Mouse (Mus musculus) lung, postnatal 0 days (tissue): ENCODE measurements at regions not wholly inside any gene's neighbourhood (a gene's known extent, or its start where the extent isn't known, plus 50 kb on each side); places are given as distances from the start of the nearest gene placed in this dataset.

Experiments
- ATAC-seq: fragments of 200-750 bp; cut with Nextera tagmentation; 2 replicates; pipeline ENCODE4 v1.8.0; 2017; ENCODE audit warnings: moderate library complexity
- DNase-seq: peaks from one replicate; pipeline ENCODE4 v3.0.0-alpha.2; 2016; ENCODE audit warnings: low spot score
- H3K27ac ChIP-seq: fragments of 300-500 bp; sonication (generic); 2 replicates; pipeline ENCODE4 v1.5.1; 2014; ENCODE audit warnings: antibody characterized with exemption, mild to moderate bottlenecking, low read length, mixed read lengths
- H3K27me3 ChIP-seq: fragments of 300-500 bp; sonication (generic); replicated peaks from 2 replicates; pipeline ENCODE4 v1.6.1; 2014; ENCODE audit warnings: low read length, mixed read lengths; ENCODE audit not compliant: insufficient read depth
- H3K36me3 ChIP-seq: fragments of 300-500 bp; sonication (generic); 2 replicates; pipeline ENCODE4 v1.6.1; 2014; ENCODE audit warnings: low read length, mixed read lengths; ENCODE audit not compliant: insufficient read depth
- H3K4me1 ChIP-seq: fragments of 300-500 bp; sonication (generic); 2 replicates; pipeline ENCODE4 v1.6.1; 2014; ENCODE audit warnings: antibody characterized with exemption, low read depth, low read length, mixed read lengths; ENCODE audit not compliant: insufficient read depth
- H3K4me2 ChIP-seq: fragments of 300-500 bp; sonication (generic); replicated peaks from 2 replicates; pipeline ENCODE4 v1.6.1; 2014; ENCODE audit warnings: low read depth, mild to moderate bottlenecking, low read length, moderate library complexity, mixed read lengths
- H3K4me3 ChIP-seq: fragments of 300-500 bp; sonication (generic); 2 replicates; pipeline ENCODE4 v1.5.1; 2014; ENCODE audit warnings: low read depth, low read length
- H3K9ac ChIP-seq: fragments of 300-500 bp; sonication (generic); replicated peaks from 2 replicates; pipeline ENCODE4 v1.6.1; 2014; ENCODE audit warnings: low read depth, mild to moderate bottlenecking
- H3K9me3 ChIP-seq: fragments of 300-500 bp; sonication (generic); 2 replicates; pipeline ENCODE4 v1.6.1; 2016; ENCODE audit warnings: low read length, mixed read lengths
- CTCF ChIP-seq: IDR thresholded peaks from 2 replicates; pipeline ENCODE4 v1.5.1; 2016; ENCODE audit warnings: antibody characterized with exemption, mild to moderate bottlenecking
- EP300 ChIP-seq: IDR thresholded peaks from 2 replicates; pipeline ENCODE4 v1.6.1; 2016; ENCODE audit warnings: antibody characterized with exemption, mild to moderate bottlenecking, control low read depth
- WGBS: fragments of 180-500 bp; shearing (Covaris S2); extraction: QIAGEN DNeasy Blood & Tissue Kit; methylation state at CpG from one replicate; pipeline ENCODE4 v1.1.7; 2014; 5-methylcytosine and 5-hydroxymethylcytosine counted together

DNA sequence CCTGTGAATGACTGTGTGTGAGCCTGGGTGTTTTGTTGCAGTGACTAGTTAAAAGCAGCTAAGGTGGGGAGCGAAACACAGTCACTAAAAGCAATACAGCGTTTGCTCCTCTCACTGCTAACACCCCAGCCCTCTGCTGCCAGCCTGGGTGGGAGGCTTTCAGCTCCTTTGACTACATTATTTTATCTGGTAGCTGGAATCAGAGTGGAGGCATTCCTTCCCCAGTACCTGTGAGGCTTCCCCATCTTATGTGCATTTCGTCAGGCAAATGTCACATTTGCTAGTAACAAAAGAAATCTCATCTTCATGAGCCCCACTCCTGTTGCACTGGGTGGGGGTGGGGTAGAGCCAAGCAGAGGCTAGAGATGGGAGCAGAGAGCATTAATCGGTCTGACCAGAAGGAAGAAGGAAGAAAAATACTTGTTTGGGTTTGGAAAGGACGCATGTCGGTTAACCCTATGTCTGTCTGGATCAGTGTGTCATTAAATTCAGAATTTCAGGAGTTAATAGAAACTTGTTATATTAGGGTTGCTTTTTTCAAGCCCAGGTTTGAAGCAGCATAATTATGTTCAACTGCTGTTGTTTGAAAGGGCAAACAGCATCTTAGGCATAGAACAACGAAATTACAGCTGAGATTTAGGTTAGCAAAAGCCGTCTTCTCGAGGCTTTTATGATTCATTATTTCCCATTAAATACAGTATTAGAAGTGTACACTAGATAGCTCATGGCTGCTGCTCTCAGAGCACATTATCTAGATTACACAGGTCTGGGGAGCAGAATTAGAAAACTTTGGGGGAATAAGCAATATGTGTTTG lies 269.3 kb downstream of the Meis1 start:
- Histone ChIP-seq H3K27ac (no peak overlapping the region), H3K27me3 (no peaks in the 10 kb centered on the region), H3K4me2 (no peak overlapping the region), H3K9ac (no peak overlapping the region), H3K36me3 (no peaks in the 10 kb centered on the region), H3K4me3 (no peak overlapping the region), H3K9me3 (no peaks in the 10 kb centered on the region), H3K4me1 (peaks cover 5% of the 10 kb centered on the region; the same call in 1 of the 2 replicates)
- WGBS = 65% methylated on average over 9 of the region's 9 CpGs
- DNase-seq (no peak), ATAC-seq (no peak)
- no peak for TF ChIP-seq CTCF
- TF ChIP-seq EP300 = no peak

DNA sequence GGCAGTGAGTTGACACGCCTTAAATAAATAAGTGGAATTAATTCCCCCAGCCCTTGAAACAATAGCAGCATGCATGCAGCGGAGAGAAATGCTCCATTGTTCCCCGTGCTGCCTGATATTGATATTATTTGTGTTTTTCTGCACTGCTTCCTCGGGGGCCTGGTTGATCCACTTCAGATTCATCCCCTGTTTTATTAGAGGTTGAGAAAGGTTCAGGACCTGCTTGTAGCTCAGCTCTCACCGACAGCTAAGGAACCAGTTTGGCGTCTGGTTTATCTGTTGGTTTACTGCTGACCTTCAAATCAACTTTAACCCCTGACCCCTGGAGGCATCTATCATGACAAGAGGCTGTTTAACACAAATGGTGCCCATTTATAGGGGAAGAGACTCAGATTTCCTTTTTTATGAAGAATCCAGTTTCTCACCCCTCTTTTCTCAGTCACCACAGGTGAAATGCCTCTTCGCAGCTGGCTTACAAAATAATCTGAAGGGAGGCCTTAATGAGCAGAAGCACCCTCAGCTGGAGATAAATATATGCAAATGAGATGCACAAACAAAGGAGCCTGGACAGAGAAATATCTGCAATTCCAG lies 270.8 kb downstream of the Meis1 start:
- ATAC-seq (no peak), DNase-seq (no peak)
- no peaks in the 10 kb centered on the region for H3K36me3 ChIP-seq
- WGBS = 37% methylated on average over 7 of the region's 7 CpGs
- H3K9ac ChIP-seq = no peak overlapping the region
- no peak overlapping the region for H3K4me3 ChIP-seq
- no peaks in the 10 kb centered on the region for H3K4me1 ChIP-seq
- no peaks in the 10 kb centered on the region for H3K27me3 ChIP-seq
- H3K4me2 ChIP-seq = no peak overlapping the region
- no peak overlapping the region for H3K27ac ChIP-seq
- H3K9me3 ChIP-seq = no peaks in the 10 kb centered on the region
- TF ChIP-seq EP300 (no peak), CTCF (no peak)

DNA sequence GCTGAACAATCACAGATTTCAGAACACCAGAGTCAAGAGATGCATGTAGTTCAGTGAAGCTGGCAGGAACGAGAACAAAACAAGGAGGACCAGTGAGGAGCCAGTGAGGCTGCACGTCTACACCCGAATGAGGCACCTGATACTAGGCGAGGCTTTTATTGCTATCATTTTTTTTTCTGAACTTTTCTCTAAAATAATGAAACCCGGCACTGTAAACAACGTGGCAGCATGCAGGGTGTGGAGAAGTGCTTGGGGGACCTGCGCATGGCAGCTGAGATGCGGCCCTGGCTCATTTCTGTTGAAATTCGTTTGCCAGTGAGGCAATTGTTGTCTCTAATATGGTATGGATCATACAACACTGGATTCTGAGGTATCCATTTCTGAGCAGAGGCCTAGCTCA lies 271.4 kb downstream of the Meis1 start:
- DNase-seq = no peak
- no peak overlapping the region for H3K4me2 ChIP-seq
- H3K4me3 ChIP-seq = no peak overlapping the region
- no peaks in the 10 kb centered on the region for H3K4me1 ChIP-seq
- no peaks in the 10 kb centered on the region for H3K27me3 ChIP-seq
- WGBS = 56% methylated on average over 9 of the region's 9 CpGs
- H3K9ac ChIP-seq = no peak overlapping the region
- ATAC-seq = no peak
- H3K9me3 ChIP-seq = no peaks in the 10 kb centered on the region
- no peak overlapping the region for H3K27ac ChIP-seq
- TF ChIP-seq CTCF (no peak), EP300 (no peak)
- H3K36me3 ChIP-seq = no peaks in the 10 kb centered on the region

DNA sequence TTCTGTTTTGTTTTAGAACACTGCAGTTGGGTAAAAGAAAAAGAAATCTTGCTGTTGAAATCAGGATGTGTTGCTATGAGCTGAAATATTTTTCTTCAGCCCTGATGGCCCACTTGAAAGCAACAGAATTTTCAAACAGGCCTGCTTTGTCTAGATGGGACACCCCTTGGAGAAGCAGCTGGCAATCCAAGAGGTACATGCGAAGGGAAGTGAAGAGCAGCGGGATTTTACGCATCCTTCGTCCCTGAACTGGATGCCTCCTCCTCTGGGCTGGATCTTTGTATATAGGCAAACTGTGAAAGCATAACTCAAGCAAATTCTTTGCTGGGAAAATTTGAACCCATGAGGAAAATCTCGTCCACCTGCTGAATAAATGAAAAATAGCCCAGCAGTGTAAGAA lies 272.3 kb downstream of the Meis1 start:
- 71% methylated on average over 5 of the region's 5 CpGs for WGBS
- no peak for ATAC-seq
- no peak overlapping the region for H3K4me3 ChIP-seq
- no peaks in the 10 kb centered on the region for H3K36me3 ChIP-seq
- no peak overlapping the region for H3K4me2 ChIP-seq
- DNase-seq = no peak
- no peak overlapping the region for H3K9ac ChIP-seq
- no peak overlapping the region for H3K27ac ChIP-seq
- no peaks in the 10 kb centered on the region for H3K9me3 ChIP-seq
- TF ChIP-seq EP300 = no peak
- no peak for TF ChIP-seq CTCF
- no peaks in the 10 kb centered on the region for H3K27me3 ChIP-seq
- H3K4me1 ChIP-seq = no peaks in the 10 kb centered on the region

DNA sequence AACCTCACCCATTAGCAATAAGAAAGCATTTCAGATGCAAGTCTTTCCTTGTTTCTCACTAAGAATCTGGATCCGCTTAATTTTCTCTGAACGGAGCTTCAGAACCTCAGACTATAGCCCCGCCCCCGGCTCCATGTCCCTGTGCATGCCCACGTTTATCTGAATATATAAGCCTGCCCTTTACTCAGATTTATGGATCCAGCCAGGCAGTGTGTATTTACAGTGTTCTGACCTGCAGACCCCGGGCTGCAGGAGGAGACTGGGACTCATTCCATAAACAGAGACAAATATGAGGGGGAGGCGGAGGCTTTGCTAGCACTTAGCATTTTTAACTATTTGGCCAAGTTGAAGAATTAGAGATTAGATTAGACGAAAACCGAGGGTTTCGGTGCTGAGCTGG lies 272.9 kb downstream of the Meis1 start:
- WGBS = 19% methylated on average over 10 of the region's 10 CpGs

DNA sequence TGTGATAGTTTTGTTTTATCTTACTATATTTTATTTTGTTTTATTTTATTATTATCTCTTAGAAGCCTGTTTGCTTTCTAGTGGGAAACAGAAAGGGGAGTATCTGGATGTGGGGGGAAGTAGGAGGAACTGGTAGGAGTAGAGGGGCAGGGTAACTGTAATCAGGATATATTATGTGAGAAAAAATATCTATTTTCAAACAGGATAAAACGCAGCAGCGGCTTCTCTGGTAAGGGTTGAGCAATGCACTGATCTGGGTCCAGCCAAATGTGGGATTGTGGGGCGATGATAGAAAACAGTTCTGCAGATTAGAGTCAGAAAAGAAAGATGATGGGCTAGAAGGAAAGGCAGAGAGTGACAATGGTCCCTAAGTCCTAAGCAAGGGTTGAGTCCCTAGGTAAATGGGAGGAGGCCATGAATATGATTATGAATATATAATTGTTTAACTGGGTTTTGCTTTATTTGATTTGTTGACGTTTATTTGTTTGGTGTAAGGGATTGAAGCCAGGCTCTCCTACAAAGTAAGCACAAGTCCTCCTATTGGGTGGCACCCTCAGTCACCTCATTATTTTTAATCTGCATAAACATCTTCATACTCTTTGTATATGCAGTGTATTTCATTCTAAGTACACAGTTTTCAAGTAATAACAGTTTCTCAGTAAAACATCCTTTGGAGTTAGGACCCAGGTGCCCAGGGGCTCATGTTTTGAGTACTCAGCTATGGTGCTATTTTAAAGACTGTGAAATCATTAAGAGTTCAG lies 283.7 kb downstream of the Meis1 start:
- DNase-seq = no peak

More for the DNA sequence above, 272.9 kb downstream of the Meis1 start:
- no peaks in the 10 kb centered on the region for H3K9me3 ChIP-seq
- H3K27me3 ChIP-seq = no peaks in the 10 kb centered on the region
- H3K27ac ChIP-seq = no peak overlapping the region
- TF ChIP-seq CTCF (no peak), EP300 (no peak)
- no peak overlapping the region for H3K9ac ChIP-seq
- no peak overlapping the region for H3K4me3 ChIP-seq
- no peaks in the 10 kb centered on the region for H3K4me1 ChIP-seq
- peak overlapping the region; percentile 14 for H3K4me2 ChIP-seq
- ATAC-seq (peak; percentile 23; the same call in 1 of the 2 replicates), DNase-seq (peak; percentile 36)
- H3K36me3 ChIP-seq = no peaks in the 10 kb centered on the region

More for the DNA sequence above, 283.7 kb downstream of the Meis1 start:
- Histone ChIP-seq H3K27me3 (no peaks in the 10 kb centered on the region), H3K36me3 (no peaks in the 10 kb centered on the region), H3K4me2 (no peak overlapping the region), H3K27ac (no peak overlapping the region), H3K4me1 (no peaks in the 10 kb centered on the region), H3K9me3 (no peaks in the 10 kb centered on the region), H3K4me3 (no peak overlapping the region), H3K9ac (no peak overlapping the region)
- no peak for ATAC-seq
- no peak for TF ChIP-seq EP300
- no peak for TF ChIP-seq CTCF
- WGBS = 63% methylated on average over 4 of the region's 4 CpGs
